Mouse (Mus musculus): ENCODE measurements around the gene Eif4a1. TPM values are rescaled to one million over a fixed set of nuclear protein-coding genes. Genes with fewer than 3 reads are reported as not detected.

The Eif4a1 gene
- total and polyA plus RNA-seq, 3 experiments = 114 to 1,689 (median 634) TPM

GRCm38 (mm10) chr11:69662967-69663671 is 9.1 kb downstream of the Eif4a1 start:
- H3K4me3 ChIP-seq (ENCODE audit: control insufficient read depth in 1 of 2, insufficient read depth in 1 of 2, low read depth in 2 of 2, low read length in 2 of 2) = peak overlapping the region; percentile 63 to 78
- peaks cover 8% of the 10 kb centered on the region for H3K79me2 ChIP-seq (ENCODE audit: control insufficient read depth, insufficient read depth, low read length, poor library complexity)
- no peaks in the 10 kb centered on the region for H3K27me3 ChIP-seq (ENCODE audit: control insufficient read depth in 1 of 2, insufficient read depth in 2 of 2, low read length in 2 of 2)
- H3K4me1 ChIP-seq (ENCODE audit: control insufficient read depth in 1 of 2, insufficient read depth in 2 of 2, low read length in 2 of 2) = peaks cover 4 to 19% of the 10 kb centered on the region in 2 experiments
- H3K9me3 ChIP-seq (replicated peaks; ENCODE audit: insufficient read depth, low read length) = no peaks in the 10 kb centered on the region
- TF ChIP-seq ZC3H11A (IDR thresholded peaks at IDR 0.05; ENCODE audit: low read depth, low read length) (no peak), POLR2A (IDR thresholded peaks at IDR 0.05; ENCODE audit: control insufficient read depth in 1 of 2, insufficient read depth in 1 of 2, low read depth in 1 of 2, low read length in 2 of 2, poor library complexity in 1 of 2) (no peak), ZMIZ1 (IDR thresholded peaks at IDR 0.05; ENCODE audit: low read depth, low read length) (0 out of 2 replicates have a peak, but pooled peaks have one; percentile 10), MYB (IDR thresholded peaks at IDR 0.05; ENCODE audit: low read depth, low read length) (no peak), RCOR1 (IDR thresholded peaks at IDR 0.05; ENCODE audit: low read depth, low read length) (0 out of 2 replicates have a peak, but pooled peaks have one; percentile 7), CTCF (IDR thresholded peaks at IDR 0.05 in 2 of 3, conservative IDR thresholded peaks at IDR 0.05 in 1 of 3; ENCODE audit: control insufficient read depth in 1 of 3, insufficient read depth in 1 of 3, low read depth in 2 of 3, low read length in 3 of 3, poor library complexity in 1 of 3, severe bottlenecking in 1 of 3) (no peak), UBTF (IDR thresholded peaks at IDR 0.05; ENCODE audit: borderline replicate concordance, insufficient read depth, low read depth, low read length) (0 out of 2 replicates have a peak, but pooled peaks have one; percentile 16), POLR2AphosphoS2 (IDR thresholded peaks at IDR 0.05; ENCODE audit: low read length) (peak; percentile 3; the same call in 1 of the 2 replicates), SMC3 (IDR thresholded peaks at IDR 0.05; ENCODE audit: low read depth, low read length) (no peak), MAX (IDR thresholded peaks at IDR 0.05; ENCODE audit: low read length) (no peak), USF1 (IDR thresholded peaks at IDR 0.05; ENCODE audit: low read depth, low read length) (0 out of 2 replicates have a peak, but pooled peaks have one; percentile 20), CHD1 (IDR thresholded peaks at IDR 0.05; ENCODE audit: low read depth, low read length) (peak; percentile 83; the same call in 1 of the 2 replicates), MYC (IDR thresholded peaks at IDR 0.05; ENCODE audit: low read depth, low read length) (peak; percentile 17; the same call in 1 of the 2 replicates), GATA1 (IDR thresholded peaks at IDR 0.05; ENCODE audit: low read depth, low read length) (no peak), ETS1 (IDR thresholded peaks at IDR 0.05; ENCODE audit: low read depth, low read length) (no peak; the same call in 1 of the 2 replicates)
- peak overlapping the region; percentile 96 for H3K27ac ChIP-seq (ENCODE audit: control insufficient read depth, low read depth, low read length)
- peaks cover 0 to 15% of the 10 kb centered on the region in 2 experiments; a peak in 3 of 4 replicates for H3K36me3 ChIP-seq (ENCODE audit: control insufficient read depth in 1 of 2, insufficient read depth in 2 of 2, low read length in 2 of 2)
- DNase-seq (ENCODE audit: low read depth, low spot score) = no peak
- peak overlapping the region; percentile 69 for H3K9ac ChIP-seq (ENCODE audit: control insufficient read depth, low read depth, low read length, poor library complexity, severe bottlenecking)

DNA sequence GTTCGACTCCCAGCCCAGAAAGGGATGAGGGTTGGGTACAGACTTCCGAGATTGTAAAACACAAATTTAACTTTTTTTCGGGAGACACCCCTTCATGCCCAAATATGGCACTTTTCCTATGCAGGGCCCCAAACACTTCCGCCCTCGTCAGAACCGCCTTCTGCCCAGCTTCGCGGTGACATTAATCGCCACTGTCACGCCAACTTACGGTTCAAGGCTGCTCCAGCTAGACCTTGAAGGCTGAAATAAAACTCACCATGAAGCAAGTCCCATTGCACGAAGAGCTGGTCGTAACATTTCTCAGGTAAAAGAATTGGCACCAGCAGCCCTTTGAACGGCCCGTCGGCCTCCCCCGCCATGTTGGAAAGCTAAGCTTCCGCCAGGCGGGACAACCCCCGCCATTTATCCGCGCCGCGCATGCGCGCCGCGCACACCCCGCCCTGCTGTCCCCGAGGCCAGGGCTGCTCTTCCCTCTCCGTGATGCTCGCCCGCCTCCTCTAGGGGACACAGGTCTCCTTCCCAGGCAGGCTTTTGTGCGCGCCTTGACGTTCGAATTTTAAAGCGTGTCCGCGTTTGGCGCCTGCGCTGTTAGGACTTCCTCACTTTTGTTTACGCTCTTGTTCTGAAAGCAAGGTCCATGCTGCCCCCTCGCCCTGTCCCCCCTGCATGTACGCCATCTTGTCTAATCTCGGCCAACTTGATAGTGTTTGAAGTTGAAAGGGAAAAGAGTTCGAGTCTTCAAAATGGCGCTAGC is 9.8 kb downstream of the Eif4a1 start, which contains the start of gene Mpdu1:
Gene Mpdu1 (minus strand): TSS at position 430 of the 754 bp plus-strand sequence.
- peak; percentile 99 for DNase-seq (ENCODE audit: low read depth, low spot score)
- Histone ChIP-seq H3K9me3 (replicated peaks; ENCODE audit: insufficient read depth, low read length) (no peaks in the 10 kb centered on the region), H3K27me3 (ENCODE audit: control insufficient read depth in 1 of 2, insufficient read depth in 2 of 2, low read length in 2 of 2) (no peaks in the 10 kb centered on the region), H3K9ac (ENCODE audit: control insufficient read depth, low read depth, low read length, poor library complexity, severe bottlenecking) (peak within 1 kb of the TSS; percentile 85), H3K79me2 (ENCODE audit: control insufficient read depth, insufficient read depth, low read length, poor library complexity) (peaks cover 8% of the 10 kb centered on the region), H3K4me3 (ENCODE audit: control insufficient read depth in 1 of 2, insufficient read depth in 1 of 2, low read depth in 2 of 2, low read length in 2 of 2) (peak within 1 kb of the TSS; percentile 63 to 78), H3K36me3 (ENCODE audit: control insufficient read depth in 1 of 2, insufficient read depth in 2 of 2, low read length in 2 of 2) (peaks cover 0 to 15% of the 10 kb centered on the region in 2 experiments; a peak in 2 of 4 replicates), H3K27ac (ENCODE audit: control insufficient read depth, low read depth, low read length) (peak within 1 kb of the TSS; percentile 96), H3K4me1 (ENCODE audit: control insufficient read depth in 1 of 2, insufficient read depth in 2 of 2, low read length in 2 of 2) (peaks cover 4 to 19% of the 10 kb centered on the region in 2 experiments)
- TF ChIP-seq TAL1 (IDR thresholded peaks at IDR 0.05; ENCODE audit: low read length) (no peak), CHD2 (IDR thresholded peaks at IDR 0.05; ENCODE audit: low read length) (no peak), EP300 (IDR thresholded peaks at IDR 0.05; ENCODE audit: low read depth in 1 of 2, low read length in 2 of 2) (no peak), USF2 (IDR thresholded peaks at IDR 0.05; ENCODE audit: borderline replicate concordance in 1 of 2, insufficient read depth in 1 of 2, low read depth in 1 of 2, low read length in 2 of 2) (no peak), HCFC1 (IDR thresholded peaks at IDR 0.05; ENCODE audit: low read depth, low read length) (peak; percentile 86), JUND (IDR thresholded peaks at IDR 0.05; ENCODE audit: low read depth, low read length) (no peak), CHD1 (IDR thresholded peaks at IDR 0.05; ENCODE audit: low read depth, low read length) (no peak), MAX (IDR thresholded peaks at IDR 0.05; ENCODE audit: low read length) (peak; percentile 81), MXI1 (IDR thresholded peaks at IDR 0.05; ENCODE audit: low read depth, low read length) (peak; percentile 71), MYB (IDR thresholded peaks at IDR 0.05; ENCODE audit: low read depth, low read length) (no peak), POLR2AphosphoS2 (IDR thresholded peaks at IDR 0.05; ENCODE audit: low read length) (peak; percentile 93), TCF12 (IDR thresholded peaks at IDR 0.05; ENCODE audit: low read depth, low read length) (peak; percentile 67; the same call in 1 of the 2 replicates), ELF1 (IDR thresholded peaks at IDR 0.05; ENCODE audit: low read depth, low read length) (peak; percentile 91), E2F4 (IDR thresholded peaks at IDR 0.05; ENCODE audit: borderline replicate concordance, low read depth, low read length) (peak; percentile 84), ZNF384 (IDR thresholded peaks at IDR 0.05; ENCODE audit: low read depth, low read length) (peak; percentile 72), RAD21 (IDR thresholded peaks at IDR 0.05; ENCODE audit: low read depth, low read length) (no peak), GATA1 (IDR thresholded peaks at IDR 0.05; ENCODE audit: low read depth, low read length) (0 out of 2 replicates have a peak, but pooled peaks have one; percentile 8), UBTF (IDR thresholded peaks at IDR 0.05; ENCODE audit: borderline replicate concordance, insufficient read depth, low read depth, low read length) (0 out of 2 replicates have a peak, but pooled peaks have one; percentile 25)

All from MEL (cell line).